In the genomic region with DNA sequence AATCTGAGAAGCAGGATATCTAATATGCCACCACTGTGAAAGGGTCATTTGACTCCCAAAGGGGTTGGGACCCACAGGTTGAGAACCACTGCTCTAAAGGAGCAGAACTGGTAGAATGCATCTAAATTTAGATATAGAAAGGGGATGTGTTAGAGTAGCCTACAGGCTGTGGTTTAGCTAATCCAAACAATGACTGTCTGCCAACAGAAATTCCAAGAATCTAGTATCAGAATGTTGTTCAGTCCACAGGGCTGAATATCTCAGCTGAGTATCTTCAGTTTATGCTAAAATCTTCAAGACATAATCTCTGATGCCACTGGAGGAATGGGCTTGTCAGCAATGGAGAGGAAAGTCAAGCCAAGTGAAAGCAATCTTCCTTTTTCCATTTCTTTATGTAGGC, we compare ENCODE assay signal across 12 mouse cellular contexts.
"Had no signal": no experiment of that assay in that cellular context is flagged by ENCODE, and none has a peak within 500 bp of the region (broad histone marks: within the 10 kb centered on the region; RNA-seq: fewer than 3 reads in every experiment).

No protein-coding gene starts in this region.

- DNase-seq: kidney, adult 2 months; kidney, postnatal 14 days; kidney, postnatal 4 days; liver, postnatal 0 days; thymus, adult 18-20 months; thymus, postnatal 14 days; thymus, postnatal 4 days had no signal

- H3K9me3 ChIP-seq: midbrain, embryonic 12.5 days; midbrain, embryonic 15.5 days had no signal

- H3K4me3 ChIP-seq: midbrain, embryonic 12.5 days; midbrain, embryonic 15.5 days had no signal

- H3K4me1 ChIP-seq: midbrain, embryonic 12.5 days; midbrain, embryonic 15.5 days had no signal

- H3K9ac ChIP-seq: liver, embryonic 14.5 days; liver, postnatal 0 days; midbrain, embryonic 12.5 days; midbrain, embryonic 15.5 days had no signal

- H3K36me3 ChIP-seq: midbrain, embryonic 12.5 days; midbrain, embryonic 15.5 days had no signal

- ATAC-seq: intestine, postnatal 0 days; liver, postnatal 0 days; midbrain, embryonic 15.5 days had no signal

- H3K27me3 ChIP-seq: midbrain, embryonic 12.5 days; midbrain, embryonic 15.5 days had no signal

- H3K4me2 ChIP-seq: midbrain, embryonic 12.5 days; midbrain, embryonic 15.5 days had no signal

- H3K27ac ChIP-seq: liver, embryonic 14.5 days; macrophage; midbrain, embryonic 12.5 days; midbrain, embryonic 15.5 days had no signal
